Mouse (Mus musculus): ENCODE data around the gene Nppc. TPM values are rescaled to one million over a fixed set of nuclear protein-coding genes. Genes with fewer than 3 reads are reported as not detected.

Gene Nppc
- polyA plus RNA-seq, 1 experiment from 2014 or later: 0.90 TPM

GRCm38 (mm10) chr1:86643101-86643809 is 27.1 kb downstream of the Nppc start:
- Histone ChIP-seq H3K4me3 (no peak overlapping the region), H3K27ac (no peak overlapping the region), H3K4me1 (peaks cover 5% of the 10 kb centered on the region; the same call in 1 of the 2 replicates), H3K36me3 (replicated peaks) (no peaks in the 10 kb centered on the region), H3K9me3 (no peaks in the 10 kb centered on the region), H3K27me3 (ENCODE audit: poor library complexity, severe bottlenecking) (no peaks in the 10 kb centered on the region)
- WGBS: 77% methylated on average over 13 of the region's 13 CpGs
- no peak for DNase-seq (ENCODE audit: extremely low spot score, low spot score)

GRCm38 (mm10) chr1:86634751-86635359 is 35.5 kb downstream of the Nppc start:
- DNase-seq (ENCODE audit: extremely low spot score, low spot score): no peak
- H3K36me3 ChIP-seq (replicated peaks): no peaks in the 10 kb centered on the region
- H3K9me3 ChIP-seq: no peaks in the 10 kb centered on the region
- peak overlapping the region; percentile 34; the same call in 1 of the 2 replicates for H3K4me3 ChIP-seq
- WGBS: 53% methylated on average over 6 of the region's 6 CpGs
- peaks cover 18% of the 10 kb centered on the region for H3K4me1 ChIP-seq
- no peaks in the 10 kb centered on the region for H3K27me3 ChIP-seq (ENCODE audit: poor library complexity, severe bottlenecking)
- H3K27ac ChIP-seq: 0 out of 2 replicates have a peak overlapping the region, but pooled peaks have one; percentile 60

GRCm38 (mm10) chr1:86633840-86634750 is 36.3 kb downstream of the Nppc start:
- no peaks in the 10 kb centered on the region for H3K36me3 ChIP-seq (replicated peaks)
- H3K27ac ChIP-seq: peak overlapping the region; percentile 60; the same call in 1 of the 2 replicates
- no peaks in the 10 kb centered on the region for H3K27me3 ChIP-seq (ENCODE audit: poor library complexity, severe bottlenecking)
- H3K4me1 ChIP-seq: peaks cover 18% of the 10 kb centered on the region
- no peaks in the 10 kb centered on the region for H3K9me3 ChIP-seq
- no peak for DNase-seq (ENCODE audit: extremely low spot score, low spot score)
- H3K4me3 ChIP-seq: peak overlapping the region; percentile 34; the same call in 1 of the 2 replicates
- 52% methylated on average over 7 of the region's 7 CpGs for WGBS

DNA sequence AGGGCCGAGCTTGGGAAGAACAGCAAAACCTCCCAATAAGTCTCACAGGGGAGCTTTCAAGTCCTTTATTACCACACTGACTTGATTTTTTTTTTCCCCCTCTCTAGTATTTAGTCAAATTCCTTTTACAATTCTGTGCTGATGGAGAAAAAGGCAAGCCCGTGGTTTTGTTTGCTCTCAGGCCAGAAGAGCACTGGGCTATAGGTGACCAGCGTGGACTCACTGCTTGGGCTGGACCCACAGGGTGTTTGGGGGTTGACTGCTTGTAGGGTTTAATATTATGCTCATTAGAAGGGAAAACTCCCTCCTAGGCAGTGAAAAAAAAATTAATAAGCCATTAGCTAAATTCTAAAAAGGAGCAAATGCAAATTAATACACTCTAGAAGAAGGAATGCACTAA is 36.9 kb downstream of the Nppc start:
- no peaks in the 10 kb centered on the region for H3K9me3 ChIP-seq
- peaks cover 18% of the 10 kb centered on the region for H3K4me1 ChIP-seq
- H3K36me3 ChIP-seq (replicated peaks): no peaks in the 10 kb centered on the region
- no peak overlapping the region for H3K4me3 ChIP-seq
- DNase-seq (ENCODE audit: extremely low spot score, low spot score): no peak
- WGBS: 58% methylated on average over 3 of the region's 3 CpGs
- no peaks in the 10 kb centered on the region for H3K27me3 ChIP-seq (ENCODE audit: poor library complexity, severe bottlenecking)
- H3K27ac ChIP-seq: 0 out of 2 replicates have a peak overlapping the region, but pooled peaks have one; percentile 20

DNA sequence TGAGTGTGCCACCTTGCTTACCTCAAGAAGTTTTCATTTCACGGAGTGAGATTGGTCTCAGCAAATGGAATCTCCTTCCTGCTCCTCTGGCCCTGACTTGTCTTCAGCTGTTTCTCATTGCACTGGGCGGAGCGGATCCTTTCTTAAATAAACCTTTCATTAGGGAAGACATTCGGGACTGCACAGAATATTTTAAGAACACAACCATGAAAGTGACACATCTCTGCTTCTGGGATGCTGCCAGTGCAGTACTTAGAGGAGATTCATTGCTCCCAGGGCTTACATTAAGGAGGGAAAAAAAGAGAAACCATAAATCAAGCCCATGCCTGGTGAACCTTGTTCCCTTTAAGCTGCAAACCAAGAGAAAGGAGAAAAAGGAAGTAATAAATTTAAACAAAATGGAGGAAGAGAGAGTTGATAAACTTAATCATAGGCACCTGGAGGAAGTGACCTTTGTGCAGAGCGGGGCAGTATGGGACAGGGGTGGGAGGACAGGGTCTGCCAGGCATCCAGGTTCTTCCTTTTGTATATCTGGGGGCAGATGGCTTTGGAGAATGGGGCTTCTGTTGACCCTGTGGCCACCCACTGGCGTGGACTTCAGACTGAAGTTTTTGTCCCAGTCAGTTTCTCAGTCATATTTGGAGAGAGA is 37.5 kb downstream of the Nppc start:
- WGBS: 68% methylated on average over 6 of the region's 6 CpGs
- Histone ChIP-seq H3K4me3 (no peak overlapping the region), H3K27ac (0 out of 2 replicates have a peak overlapping the region, but pooled peaks have one; percentile 20), H3K4me1 (peaks cover 18% of the 10 kb centered on the region), H3K27me3 (ENCODE audit: poor library complexity, severe bottlenecking) (no peaks in the 10 kb centered on the region), H3K36me3 (replicated peaks) (no peaks in the 10 kb centered on the region), H3K9me3 (no peaks in the 10 kb centered on the region)
- DNase-seq (ENCODE audit: extremely low spot score, low spot score): no peak

DNA sequence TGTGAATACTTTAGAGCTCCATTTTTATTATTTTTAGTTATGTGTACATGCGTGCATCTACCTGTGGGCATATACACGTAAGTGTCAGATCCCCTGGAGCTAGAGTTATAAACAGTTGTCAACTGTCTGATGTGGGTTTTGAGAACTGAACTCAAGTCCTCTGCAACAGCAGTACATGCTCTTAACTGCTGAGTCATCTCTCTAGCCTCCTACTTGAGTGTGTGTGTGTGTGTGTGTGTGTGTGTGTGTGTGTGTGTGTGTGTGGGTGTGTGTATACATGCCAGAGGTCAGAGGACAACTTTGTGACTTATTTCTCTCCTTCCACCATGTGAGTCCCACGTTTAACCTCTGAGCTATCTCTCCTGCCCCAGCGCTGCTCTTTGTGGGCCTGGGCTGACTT is 39.8 kb downstream of the Nppc start:
- Histone ChIP-seq H3K9me3 (no peaks in the 10 kb centered on the region), H3K36me3 (replicated peaks) (no peaks in the 10 kb centered on the region), H3K27ac (no peak overlapping the region), H3K27me3 (ENCODE audit: poor library complexity, severe bottlenecking) (no peaks in the 10 kb centered on the region), H3K4me1 (peaks cover 18% of the 10 kb centered on the region), H3K4me3 (no peak overlapping the region)
- DNase-seq (ENCODE audit: extremely low spot score, low spot score): no peak
- 88% methylated on average over 4 of the region's 4 CpGs for WGBS

- 65% methylated on average over 4 of the region's 4 CpGs for WGBS
- no peaks in the 10 kb centered on the region for H3K9me3 ChIP-seq
Observed at GRCm38 (mm10) chr1:86629936-86630335, 40.4 kb downstream of the Nppc start.

DNA sequence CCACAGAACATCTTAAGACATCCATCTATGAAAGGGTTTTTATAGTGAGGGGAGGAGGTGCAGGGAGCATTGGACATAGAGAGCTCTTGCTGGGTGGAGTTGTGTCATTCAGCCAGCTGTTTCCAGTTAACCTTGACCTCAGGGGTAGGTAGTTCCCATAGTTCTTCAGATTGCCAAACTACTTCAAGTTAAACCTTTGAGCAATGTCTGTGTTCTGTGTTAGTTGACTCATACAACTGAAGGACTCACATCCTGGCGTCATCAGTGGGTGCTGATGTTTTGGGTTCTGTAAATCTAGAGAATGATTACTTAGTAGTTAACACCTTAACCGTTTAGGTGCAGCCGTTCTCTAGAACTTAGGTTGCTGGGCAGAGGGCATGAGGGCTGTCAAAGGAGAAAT is 42.1 kb downstream of the Nppc start:
- no peak for DNase-seq (ENCODE audit: extremely low spot score, low spot score)
- Histone ChIP-seq H3K9me3 (no peaks in the 10 kb centered on the region), H3K27ac (no peak overlapping the region), H3K36me3 (replicated peaks) (no peaks in the 10 kb centered on the region), H3K4me1 (peaks cover 4% of the 10 kb centered on the region), H3K27me3 (ENCODE audit: poor library complexity, severe bottlenecking) (no peaks in the 10 kb centered on the region), H3K4me3 (no peak overlapping the region)
- WGBS: 80% methylated on average over 3 of the region's 3 CpGs

More at GRCm38 (mm10) chr1:86629936-86630335, 40.4 kb downstream of the Nppc start:
- no peaks in the 10 kb centered on the region for H3K36me3 ChIP-seq (replicated peaks)
- DNase-seq (ENCODE audit: extremely low spot score, low spot score): no peak
- no peaks in the 10 kb centered on the region for H3K27me3 ChIP-seq (ENCODE audit: poor library complexity, severe bottlenecking)
- no peak overlapping the region for H3K4me3 ChIP-seq
- H3K27ac ChIP-seq: no peak overlapping the region
- H3K4me1 ChIP-seq: peaks cover 18% of the 10 kb centered on the region

DNA sequence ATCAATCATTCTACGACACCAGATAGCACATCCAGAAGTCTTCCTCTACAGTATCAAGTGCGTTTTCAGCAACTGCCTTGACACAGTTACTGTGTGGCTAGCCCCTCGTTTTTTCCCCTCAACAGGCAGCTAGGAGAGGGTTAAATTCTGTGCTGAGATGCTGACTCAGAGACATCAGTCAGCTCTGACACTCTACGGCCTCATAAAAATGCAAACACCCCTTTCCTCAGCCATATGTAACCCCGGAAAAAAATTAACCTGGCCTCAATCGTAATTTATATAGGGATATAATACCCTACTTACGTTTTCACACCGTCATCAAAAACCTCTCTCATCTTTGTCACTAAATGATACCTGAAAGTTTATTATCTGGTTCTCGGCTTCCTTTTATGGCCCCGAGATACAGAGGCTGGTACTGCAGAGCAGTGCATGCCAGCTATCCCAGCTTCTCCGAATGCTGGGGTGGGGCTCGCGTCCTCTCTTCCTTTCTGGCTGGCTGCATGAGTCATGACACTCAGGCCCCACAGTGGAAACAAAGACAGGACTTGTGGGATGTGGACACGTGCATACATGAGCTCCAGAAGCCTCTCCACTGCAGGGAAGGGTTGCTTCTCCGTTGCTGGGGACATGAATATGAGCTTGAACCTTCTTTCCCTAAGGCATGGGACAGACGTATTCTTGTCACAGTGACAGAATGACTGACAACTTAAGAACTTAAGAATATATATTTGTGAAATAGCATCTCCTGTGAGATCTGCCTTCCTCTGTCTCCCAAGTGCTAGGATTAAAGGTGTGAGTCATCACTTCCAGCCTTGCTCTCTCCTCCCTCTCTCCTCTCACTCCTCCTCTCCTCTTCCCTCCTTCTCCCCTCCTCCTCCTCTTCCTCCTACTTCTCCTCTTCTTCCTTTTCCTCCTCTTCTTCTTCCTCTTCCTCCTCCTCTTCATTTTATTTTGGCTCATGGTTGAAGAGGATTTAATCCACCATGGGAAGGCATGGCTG is 47.1 kb downstream of the Nppc start:
- H3K4me1 ChIP-seq: no peaks in the 10 kb centered on the region
- H3K36me3 ChIP-seq (replicated peaks): no peaks in the 10 kb centered on the region
- H3K4me3 ChIP-seq: no peak overlapping the region
- 80% methylated on average over 16 of the region's 16 CpGs for whole genome bisulfite sequencing
- DNase-seq (ENCODE audit: extremely low spot score, low spot score): no peak
- H3K27ac ChIP-seq: no peak overlapping the region
- H3K27me3 ChIP-seq (ENCODE audit: poor library complexity, severe bottlenecking): no peaks in the 10 kb centered on the region
- H3K9me3 ChIP-seq: no peaks in the 10 kb centered on the region

GRCm38 (mm10) chr1:86622296-86622695 is 48.1 kb downstream of the Nppc start:
- Histone ChIP-seq H3K4me3 (no peak overlapping the region), H3K4me1 (no peaks in the 10 kb centered on the region), H3K36me3 (replicated peaks) (no peaks in the 10 kb centered on the region), H3K27ac (no peak overlapping the region), H3K9me3 (no peaks in the 10 kb centered on the region), H3K27me3 (ENCODE audit: poor library complexity, severe bottlenecking) (no peaks in the 10 kb centered on the region)
- WGBS: 73% methylated on average over 2 of the region's 2 CpGs
- DNase-seq (ENCODE audit: extremely low spot score, low spot score): no peak

DNA sequence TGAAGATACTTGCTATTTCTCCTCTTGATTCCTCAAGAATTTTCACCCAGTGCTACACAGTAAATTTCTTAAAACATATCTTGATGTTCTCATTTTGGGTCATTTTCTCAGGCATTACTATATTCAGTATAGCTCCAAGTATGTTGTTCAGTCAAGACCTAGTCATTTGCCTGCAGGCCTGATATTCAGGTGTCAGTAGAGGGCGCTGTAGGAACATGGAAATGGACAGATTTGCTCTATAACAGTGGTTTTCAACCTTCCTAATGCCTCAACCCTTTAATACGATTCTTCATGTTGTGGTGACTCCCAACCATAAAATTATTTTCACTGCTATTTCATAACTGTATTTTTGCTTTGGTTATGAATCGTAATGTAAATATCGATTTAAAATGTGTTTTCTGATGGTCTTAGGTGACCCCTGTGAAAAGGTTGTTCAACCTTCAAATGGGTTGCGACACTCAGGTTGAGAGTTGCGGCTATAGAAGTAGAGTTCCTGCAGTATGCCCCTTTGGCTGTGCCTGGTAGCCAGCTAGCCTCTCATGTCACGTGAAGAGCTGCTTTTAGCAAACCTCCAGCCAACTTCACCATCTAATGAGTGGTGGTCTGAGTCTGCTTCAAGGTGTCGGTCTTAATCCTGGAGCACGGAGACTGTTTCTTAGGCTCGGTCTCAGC is 51.8 kb downstream of the Nppc start:
- H3K27me3 ChIP-seq (ENCODE audit: poor library complexity, severe bottlenecking): no peaks in the 10 kb centered on the region
- WGBS: 61% methylated on average over 10 of the region's 10 CpGs

More for the DNA sequence above, 51.8 kb downstream of the Nppc start:
- peak; percentile 39 for DNase-seq (ENCODE audit: extremely low spot score, low spot score)
- H3K4me1 ChIP-seq: no peaks in the 10 kb centered on the region
- no peak overlapping the region for H3K4me3 ChIP-seq
- H3K9me3 ChIP-seq: no peaks in the 10 kb centered on the region
- H3K36me3 ChIP-seq (replicated peaks): no peaks in the 10 kb centered on the region
- H3K27ac ChIP-seq: no peak overlapping the region

All from forebrain, embryonic 10.5 days (tissue).